Mouse (Mus musculus) brain, embryonic 14.5 days (tissue): ENCODE measurements around the gene Slc18a2. TPM values are rescaled to one million over a fixed set of nuclear protein-coding genes. Genes with fewer than 3 reads are reported as not detected.

Source experiments
- DNase-seq: peaks from one replicate; pipeline ENCODE4 v3.0.0-alpha.2; 2011; ENCODE audit warnings: low read depth
- CTCF ChIP-seq: fragments of 200-500 bp; IDR thresholded peaks from 2 replicates; pipeline ENCODE4 v1.5.1; 2012; ENCODE audit warnings: inconsistent platforms, mild to moderate bottlenecking, moderate library complexity, borderline replicate concordance; ENCODE audit not compliant: insufficient read depth, insufficient read length; ENCODE audit errors: extremely low read depth
- POLR2A ChIP-seq: fragments of 200-500 bp; IDR thresholded peaks from 2 replicates; pipeline ENCODE4 v1.6.1; 2012; ENCODE audit warnings: mild to moderate bottlenecking, inconsistent platforms, borderline replicate concordance; ENCODE audit not compliant: poor library complexity, insufficient read depth, insufficient read length, severe bottlenecking; ENCODE audit errors: extremely low read depth
- polyA plus RNA-seq: library from polyadenylated mRNA; depleted of rRNA; stranded (reverse); fragments of >200 nt; gene quantifications from 2 replicates; pipeline ENCODE4 v1.2.3, GENCODE M21; 2012

Gene Slc18a2
- polyA plus RNA-seq, 1 experiment, result 26.1 TPM

DNA sequence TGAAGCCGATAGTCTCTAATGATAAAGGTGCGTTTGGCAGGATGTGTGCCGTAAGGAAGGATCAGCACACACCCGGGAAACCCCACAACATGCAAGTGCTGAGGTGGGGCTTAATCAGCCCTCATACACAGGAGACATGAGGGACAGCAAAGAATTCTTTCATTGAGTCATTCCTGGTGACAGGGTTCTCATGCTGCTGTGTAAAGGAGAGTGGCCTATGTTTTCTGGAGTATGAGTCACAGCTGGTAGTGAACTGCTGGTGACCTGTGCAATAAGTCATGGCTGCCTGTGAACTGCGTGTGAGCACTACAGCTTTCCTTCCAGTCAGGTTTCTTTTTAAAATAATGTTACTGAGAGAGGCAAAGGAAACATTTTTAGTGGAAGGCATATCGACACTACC lies 29.1 kb downstream of the Slc18a2 start:
- no peak for DNase-seq
- TF ChIP-seq CTCF, result no peak

DNA sequence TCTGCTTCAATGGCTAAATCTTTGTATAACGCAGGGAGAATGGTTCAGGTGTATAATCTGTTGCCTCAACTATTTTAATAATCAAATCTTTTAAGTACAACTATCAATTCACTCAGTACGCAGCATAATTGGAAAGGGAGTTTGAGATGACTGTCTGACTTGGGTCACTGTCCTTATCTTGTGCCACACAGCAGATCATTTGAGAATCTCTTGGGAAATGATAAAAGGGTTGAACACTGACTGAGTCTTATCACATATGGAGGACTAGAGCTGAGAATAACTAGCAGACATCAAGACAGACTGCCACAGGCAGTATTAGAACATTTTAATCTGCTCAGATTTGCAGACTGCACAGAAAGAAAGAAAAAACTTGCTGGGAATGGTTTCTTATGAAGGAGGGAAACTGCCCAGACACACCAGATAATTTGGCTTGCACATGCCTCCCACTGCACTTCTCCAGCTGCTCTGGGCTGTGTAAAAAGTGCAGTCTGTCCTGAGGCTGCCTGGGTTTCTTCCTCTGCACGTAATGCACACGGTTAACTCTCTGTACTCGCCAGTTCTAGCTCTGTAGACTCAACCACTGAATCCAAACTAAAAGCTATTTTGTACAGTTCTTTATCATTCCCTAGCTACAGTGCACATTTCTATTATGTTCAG lies 31.6 kb downstream of the Slc18a2 start:
- no peak for DNase-seq

GRCm38 (mm10) chr19:59315308-59315707 lies 54.6 kb downstream of the Slc18a2 start:
- TF ChIP-seq CTCF (no peak), POLR2A (no peak)
- peak; percentile 5 for DNase-seq

More for the DNA sequence above, 31.6 kb downstream of the Slc18a2 start:
- no peak for TF ChIP-seq CTCF
- TF ChIP-seq POLR2A, result no peak

GRCm38 (mm10) chr19:59316571-59316970 lies 55.9 kb downstream of the Slc18a2 start:
- peak; percentile 58 for TF ChIP-seq CTCF
- TF ChIP-seq POLR2A, result no peak

DNA sequence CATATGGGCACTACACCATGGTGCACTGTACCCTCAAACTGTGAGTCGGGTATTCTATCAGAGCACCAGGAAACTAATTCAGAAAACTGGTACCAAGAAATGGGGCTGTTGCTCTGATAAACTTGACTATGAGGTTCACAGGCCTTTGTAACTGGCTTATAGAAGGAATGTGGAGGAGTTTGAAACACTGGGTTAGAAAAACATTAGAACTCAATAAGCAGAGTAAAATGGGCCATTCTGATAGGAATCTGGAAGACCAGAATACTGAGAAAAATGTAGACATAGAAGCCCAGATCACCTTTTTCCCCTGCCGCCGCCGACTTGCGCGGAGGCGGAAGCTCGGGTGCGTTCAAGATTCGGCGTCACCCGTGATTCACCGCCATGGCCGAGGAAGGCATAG lies 61.3 kb downstream of the Slc18a2 start, which contains the start of gene Rps12-ps3:
Gene Rps12-ps3, plus strand, starts transcription at position 301 of the 400 bp plus-strand sequence.
- TF ChIP-seq CTCF, result no peak
- TF ChIP-seq POLR2A, result no peak
- DNase-seq, result no peak

More at GRCm38 (mm10) chr19:59316571-59316970, 55.9 kb downstream of the Slc18a2 start:
- DNase-seq, result peak; percentile 71

- DNase-seq, result no peak
- TF ChIP-seq CTCF (no peak), POLR2A (no peak)
Observed at GRCm38 (mm10) chr19:59330816-59331225, 70.1 kb downstream of the Slc18a2 start.

GRCm38 (mm10) chr19:59336655-59337054 lies 76.0 kb downstream of the Slc18a2 start:
- TF ChIP-seq POLR2A (no peak), CTCF (no peak)
- DNase-seq, result no peak

- TF ChIP-seq CTCF (no peak), POLR2A (no peak)
Observed at GRCm38 (mm10) chr19:59337872-59338681, 77.4 kb downstream of the Slc18a2 start.

GRCm38 (mm10) chr19:59339908-59340307 lies 79.2 kb downstream of the Slc18a2 start:
- TF ChIP-seq POLR2A (no peak), CTCF (no peak)
- DNase-seq, result no peak

More at GRCm38 (mm10) chr19:59337872-59338681, 77.4 kb downstream of the Slc18a2 start:
- peak; percentile 24 for DNase-seq

GRCm38 (mm10) chr19:59342964-59343363 lies 82.3 kb downstream of the Slc18a2 start:
- no peak for DNase-seq
- TF ChIP-seq POLR2A (no peak), CTCF (no peak)

- no peak for TF ChIP-seq CTCF
- no peak for TF ChIP-seq POLR2A
Observed at GRCm38 (mm10) chr19:59344304-59344711, 83.6 kb downstream of the Slc18a2 start.

More at GRCm38 (mm10) chr19:59344304-59344711, 83.6 kb downstream of the Slc18a2 start:
- DNase-seq, result peak; percentile 42
